Mouse (Mus musculus): ENCODE data around the gene Cryzl1.

- TF ChIP-seq CTCF (IDR thresholded peaks at IDR 0.05; ENCODE audit: control insufficient read depth, insufficient read depth, low read length) (no peak), POLR2A (IDR thresholded peaks at IDR 0.05; ENCODE audit: borderline replicate concordance, control insufficient read depth, low read depth, low read length) (no peak)
Measured at GRCm38 (mm10) chr16:91704603-91705340, 24.0 kb downstream of the Cryzl1 start.
